Mouse (Mus musculus) heart, postnatal 36 days (tissue): ENCODE results near the gene Itsn1. TPM values are rescaled to one million over a fixed set of nuclear protein-coding genes. Genes with fewer than 3 reads are reported as not detected.
A peak's percentile ranks its signal among the peaks of the same experiment; 100 is the strongest.

Source experiments
- DNase-seq, 2 experiments: peaks; one replicate each; pipeline ENCODE4 v3.0.0; 2021 to 2022
- intact Hi-C: fragments of 180-260 bp; cut with DNase I; formaldehyde crosslinking; loops from one replicate; pipeline ENCODE4 v1.15.1; 2025
- total RNA-seq, 2 experiments: library from RNA; stranded (reverse); gene quantifications; 2 replicates each; pipeline ENCODE4 v1.2.3; 2021

Gene Itsn1
- total RNA-seq, 2 experiments from 2014 or later = 44.0 to 44.7 TPM

GRCm38 (mm10) chr16:91728123-91729065, 687 bp upstream of the Itsn1 start, which contains the start of gene Cryzl1:
Gene Cryzl1, minus strand, starts transcription at chr16:91728975.
- peak; percentile 98 for DNase-seq
- intact Hi-C loops = loop anchor here (5.0 to 10.0 kb wide), 2 partner anchors 74 to 576 kb away; partner anchors contain the start of gene Smim11

- DNase-seq = peak; percentile 50 to 65
- intact Hi-C loops = loop anchor here (5.0 to 10.0 kb wide), 2 partner anchors 72 to 575 kb away; partner anchors contain the start of gene Smim11
Measured at GRCm38 (mm10) chr16:91729821-91730441, 850 bp downstream of the Itsn1 start.

DNA sequence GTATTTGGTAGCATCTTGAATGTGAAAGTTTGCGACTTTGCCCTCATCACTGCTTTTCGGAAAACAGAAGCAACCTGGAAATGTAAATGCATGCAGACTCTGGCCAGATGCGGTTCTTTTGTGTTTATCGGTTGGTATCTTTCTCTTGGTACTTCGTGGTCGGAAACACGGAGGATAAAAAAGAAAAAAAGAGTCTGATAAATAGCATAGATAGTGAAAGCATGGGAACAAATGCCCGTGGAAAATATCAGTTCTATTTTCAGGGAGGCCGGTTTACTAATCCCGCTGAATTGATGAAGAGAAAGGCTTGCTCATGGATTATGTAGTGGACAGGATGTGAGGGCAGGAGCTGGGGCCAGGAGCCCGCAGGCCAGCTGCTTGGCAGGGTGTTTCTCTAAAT, 1.4 kb downstream of the Itsn1 start:
- peak in 1 of 2 experiments; percentile 31 for DNase-seq
- intact Hi-C loops = no loop called here

DNA sequence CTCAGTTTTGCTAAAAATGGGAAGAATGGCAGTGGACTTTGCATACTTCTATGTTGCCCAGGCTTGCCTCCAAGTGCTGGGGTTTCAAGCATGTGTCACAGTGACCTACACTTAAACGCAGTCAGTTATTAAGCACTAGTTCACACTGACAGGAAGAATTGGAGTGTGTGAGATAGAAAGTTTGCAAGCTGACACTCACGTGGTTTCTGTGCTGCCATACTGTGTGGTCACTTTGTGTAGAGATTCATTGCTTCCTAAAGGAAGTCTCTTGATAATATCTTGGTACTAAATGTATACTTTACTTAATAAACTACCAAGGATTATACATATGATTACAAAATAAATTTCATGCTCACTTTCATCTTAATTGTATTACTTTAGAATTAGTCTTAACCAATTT, 3.7 kb downstream of the Itsn1 start:
- intact Hi-C loops = no loop called here
- DNase-seq = no peak

- DNase-seq = peak in 1 of 2 experiments; percentile 44
- intact Hi-C loops = no loop called here
Measured at GRCm38 (mm10) chr16:91734771-91735170, 5.7 kb downstream of the Itsn1 start.

DNA sequence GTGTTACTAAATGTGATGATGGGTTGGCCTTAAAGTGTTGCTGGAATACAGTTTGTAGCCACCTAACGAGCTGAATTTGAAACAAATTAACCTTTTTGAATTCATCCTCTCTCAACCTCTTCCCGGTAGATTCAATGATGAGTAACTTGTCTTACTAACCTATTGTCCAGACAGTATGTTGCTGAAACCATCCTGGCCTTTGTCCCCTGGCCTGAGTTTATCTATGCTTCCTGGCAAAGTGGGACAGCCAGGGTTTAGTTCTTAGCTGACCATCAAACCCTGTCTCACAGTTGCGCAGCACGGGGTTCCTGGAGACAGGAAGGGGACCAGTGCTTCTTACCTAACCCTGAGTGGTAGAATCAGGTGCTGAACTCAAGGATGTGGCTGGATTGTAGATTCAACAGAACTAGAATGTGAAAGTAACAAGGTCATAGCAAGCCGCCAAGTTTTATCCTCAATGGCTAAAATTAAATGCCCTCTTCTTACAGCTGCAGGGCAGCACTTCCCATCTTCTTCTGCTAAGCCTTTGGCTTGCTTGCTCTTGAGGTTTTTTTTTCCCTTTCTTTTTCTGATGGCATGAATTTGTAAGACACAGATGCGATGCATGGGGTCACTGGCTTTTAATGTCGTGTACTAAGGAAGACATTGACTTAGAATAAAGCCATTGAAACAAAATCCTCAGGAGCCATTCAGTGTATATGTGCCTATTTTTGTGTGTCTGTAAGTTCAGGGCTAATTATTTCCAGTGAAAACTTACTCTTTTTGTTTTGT, 7.2 kb downstream of the Itsn1 start:
- intact Hi-C loops = no loop called here
- no peak for DNase-seq

- DNase-seq = no peak
- intact Hi-C loops = no loop called here
Measured at GRCm38 (mm10) chr16:91738505-91738904, 9.4 kb downstream of the Itsn1 start.

GRCm38 (mm10) chr16:91740184-91740917, 11.3 kb downstream of the Itsn1 start:
- intact Hi-C loops = loop anchor here (2.0 kb wide), 1 partner anchor 32 kb away; no protein-coding TSS in a partner anchor
- peak in 1 of 2 experiments; percentile 31 for DNase-seq

GRCm38 (mm10) chr16:91740918-91741255, 11.8 kb downstream of the Itsn1 start:
- intact Hi-C loops = loop anchor here (2.0 kb wide), 1 partner anchor 32 kb away; no protein-coding TSS in a partner anchor
- DNase-seq = no peak

GRCm38 (mm10) chr16:91743055-91743454, 14.0 kb downstream of the Itsn1 start:
- no peak for DNase-seq
- intact Hi-C loops = no loop called here

DNA sequence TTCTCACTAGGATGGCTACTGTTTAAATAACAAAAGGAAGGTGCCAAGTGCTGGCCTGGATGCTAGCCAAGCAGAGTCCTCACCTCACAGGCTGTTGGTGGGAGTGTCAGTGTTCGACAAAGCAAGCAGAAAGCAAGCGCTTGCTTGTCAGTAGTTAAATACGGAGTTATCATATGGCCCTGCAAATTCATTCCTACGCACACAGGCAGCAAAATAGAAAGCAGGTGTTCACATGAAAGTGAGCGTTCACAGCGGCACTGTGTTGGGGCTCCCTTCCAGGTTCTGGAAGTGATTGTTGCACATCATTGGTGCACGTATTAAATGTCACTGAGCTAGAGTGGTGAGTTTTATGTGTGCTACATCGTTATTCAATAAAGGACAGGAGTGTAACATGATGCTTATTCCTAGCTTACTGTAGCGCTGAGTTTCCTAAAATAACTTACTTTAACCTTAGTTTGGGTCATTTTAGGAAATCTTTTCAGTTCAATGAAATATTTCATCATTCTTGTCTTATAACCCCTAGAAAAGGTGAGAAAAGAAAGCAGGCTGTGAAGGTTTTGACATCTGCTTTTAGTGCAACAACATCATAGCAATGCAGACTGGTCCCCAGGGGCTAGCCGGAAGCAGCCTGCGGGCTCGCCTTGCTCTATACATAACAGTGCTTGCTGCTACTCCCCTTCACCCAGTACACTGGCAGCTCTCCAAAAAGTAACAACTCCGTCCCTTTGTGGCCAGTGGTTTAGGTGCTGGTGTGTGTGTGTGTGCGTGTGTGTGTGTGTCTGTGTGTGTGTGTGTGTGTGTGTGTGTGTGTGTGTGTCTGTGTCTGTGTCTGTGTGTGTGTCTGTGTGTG, 17.2 kb downstream of the Itsn1 start:
- intact Hi-C loops = no loop called here
- DNase-seq = no peak

- no peak for DNase-seq
- intact Hi-C loops = no loop called here
Measured at GRCm38 (mm10) chr16:91747567-91747966, 18.5 kb downstream of the Itsn1 start.

- DNase-seq = no peak
- intact Hi-C loops = no loop called here
Measured at GRCm38 (mm10) chr16:91751644-91752385, 22.7 kb downstream of the Itsn1 start.

GRCm38 (mm10) chr16:91753611-91754010, 24.5 kb downstream of the Itsn1 start:
- DNase-seq = no peak
- intact Hi-C loops = no loop called here

GRCm38 (mm10) chr16:91754957-91755356, 25.9 kb downstream of the Itsn1 start:
- DNase-seq = no peak
- intact Hi-C loops = no loop called here

- intact Hi-C loops = no loop called here
Measured at GRCm38 (mm10) chr16:91761202-91761601, 32.1 kb downstream of the Itsn1 start.

GRCm38 (mm10) chr16:91761761-91762160, 32.7 kb downstream of the Itsn1 start:
- no peak for DNase-seq
- intact Hi-C loops = no loop called here

More at GRCm38 (mm10) chr16:91761202-91761601, 32.1 kb downstream of the Itsn1 start:
- DNase-seq = no peak

DNA sequence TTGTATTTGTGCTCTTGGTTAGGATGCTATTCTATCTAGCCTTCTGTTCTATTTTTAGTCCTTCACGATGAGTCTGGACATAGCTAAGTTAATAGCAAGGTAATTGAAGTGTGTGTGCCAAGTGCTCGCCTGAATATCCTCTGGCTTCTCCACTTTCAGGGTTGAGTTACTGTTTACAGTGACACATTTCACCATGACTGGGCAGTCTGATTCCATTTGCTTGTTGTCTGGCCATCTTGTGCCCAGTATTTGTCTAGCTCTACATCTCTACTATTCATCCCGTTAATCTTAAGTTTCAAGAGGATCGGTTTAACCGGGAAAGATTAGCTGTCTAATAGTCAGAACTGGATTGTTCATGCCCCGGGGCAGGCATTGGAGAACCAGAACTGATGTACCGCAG, 33.4 kb downstream of the Itsn1 start:
- intact Hi-C loops = no loop called here

More for the DNA sequence above, 33.4 kb downstream of the Itsn1 start:
- DNase-seq = no peak
